Mouse (Mus musculus) hindbrain, postnatal 0 days (tissue): ENCODE data around the gene Kcnh5. TPM values are rescaled to one million over a fixed set of nuclear protein-coding genes. Genes with fewer than 3 reads are reported as not detected.
A peak's percentile ranks its signal among the peaks of the same experiment; 100 is the strongest.

Source experiments
- ATAC-seq: fragments of 200-750 bp; cut with Nextera tagmentation; 2 replicates; pipeline ENCODE4 v1.8.0; 2017; ENCODE audit warnings: mild to moderate bottlenecking, moderate TSS enrichment, moderate library complexity
- DNase-seq: peaks from one replicate; pipeline ENCODE4 v3.0.0-alpha.2; 2015; ENCODE audit warnings: low spot score
- H3K27ac ChIP-seq: fragments of 300-500 bp; sonication (generic); 2 replicates; pipeline ENCODE4 v1.5.1; 2014; ENCODE audit warnings: mild to moderate bottlenecking
- H3K27me3 ChIP-seq: fragments of 300-500 bp; sonication (generic); 2 replicates; pipeline ENCODE4 v1.6.1; 2014; ENCODE audit warnings: low read length, mixed read lengths; ENCODE audit not compliant: insufficient read depth
- H3K36me3 ChIP-seq: fragments of 300-500 bp; sonication (generic); 2 replicates; pipeline ENCODE4 v1.6.1; 2014; ENCODE audit warnings: low read length, mixed read lengths; ENCODE audit not compliant: insufficient read depth
- H3K4me1 ChIP-seq: fragments of 300-500 bp; sonication (generic); 2 replicates; pipeline ENCODE4 v1.6.1; 2014; ENCODE audit warnings: antibody characterized with exemption, low read length, mixed read lengths; ENCODE audit not compliant: insufficient read depth
- H3K4me2 ChIP-seq: fragments of 300-500 bp; sonication (generic); 2 replicates; pipeline ENCODE4 v1.6.1; 2014; ENCODE audit warnings: low read depth, mild to moderate bottlenecking, low read length, moderate library complexity, mixed read lengths
- H3K4me3 ChIP-seq: fragments of 300-500 bp; sonication (generic); 2 replicates; pipeline ENCODE4 v1.5.1; 2014; ENCODE audit warnings: low read length
- H3K9ac ChIP-seq: fragments of 300-500 bp; sonication (generic); replicated peaks from 2 replicates; pipeline ENCODE4 v1.6.1; 2014; ENCODE audit warnings: mild to moderate bottlenecking, low read length, moderate library complexity, mixed read lengths
- H3K9me3 ChIP-seq: fragments of 300-500 bp; sonication (generic); 2 replicates; pipeline ENCODE4 v1.6.1; 2016; ENCODE audit warnings: low read length, mixed read lengths
- CTCF ChIP-seq: IDR thresholded peaks from 2 replicates; pipeline ENCODE4 v1.5.1; 2016; ENCODE audit warnings: antibody characterized with exemption, control low read depth, low read depth
- WGBS: fragments of 180-500 bp; shearing (Covaris S2); extraction: QIAGEN DNeasy Blood & Tissue Kit; methylation state at CpG from one replicate; pipeline ENCODE4 v1.1.7; 2014; 5-methylcytosine and 5-hydroxymethylcytosine counted together
- polyA plus RNA-seq: library from polyadenylated mRNA; unstranded; fragments of >200 nt; fragmentation: Nextera tagmentation; extraction: Ambion mirVana; gene quantifications from 2 replicates; pipeline ENCODE4 v1.2.1, GENCODE M21; 2015
- total RNA-seq: library from RNA; depleted of rRNA; stranded (reverse); fragments of >200 nt; gene quantifications from 2 replicates; pipeline ENCODE4 v1.2.3, GENCODE M21; 2014

Gene Kcnh5
- total and polyA plus RNA-seq, 2 experiments from 2014 or later = 3.1 to 7.4 TPM

GRCm38 (mm10) chr12:74898211-74898610 lies 278.9 kb downstream of the Kcnh5 start:
- ATAC-seq = no peak
- Histone ChIP-seq H3K4me1 (no peaks in the 10 kb centered on the region), H3K9ac (no peak overlapping the region), H3K36me3 (no peaks in the 10 kb centered on the region), H3K4me3 (no peak overlapping the region), H3K27me3 (no peaks in the 10 kb centered on the region), H3K27ac (no peak overlapping the region), H3K9me3 (no peaks in the 10 kb centered on the region), H3K4me2 (no peak overlapping the region)
- no peak for DNase-seq
- no peak for TF ChIP-seq CTCF
- 92% methylated on average over 9 of the region's 9 CpGs for WGBS

DNA sequence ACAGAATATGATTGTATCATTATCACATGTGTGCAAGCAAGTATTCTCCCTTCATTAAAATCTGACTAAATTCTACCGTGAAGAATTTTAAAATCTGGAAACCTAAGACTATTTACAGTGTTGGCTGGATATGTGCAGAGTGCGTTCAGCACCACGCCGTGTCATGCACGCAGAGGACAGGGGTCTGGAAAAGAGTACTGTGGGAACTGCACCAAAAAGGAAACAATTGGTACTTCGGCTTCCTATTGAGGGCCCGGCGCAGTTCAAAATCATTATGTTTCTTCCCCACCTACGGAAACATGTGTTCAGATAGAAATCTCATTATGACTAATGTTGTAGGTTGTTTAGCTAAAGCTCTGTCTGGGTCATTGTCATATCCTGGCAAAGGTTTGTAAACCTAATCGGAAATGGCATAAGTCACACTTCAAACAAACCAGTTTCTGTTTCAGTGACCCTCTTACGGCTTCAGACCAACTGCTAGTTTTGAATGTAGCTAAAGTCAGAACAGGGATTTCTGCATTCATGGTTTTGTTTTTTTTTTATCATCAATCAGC lies 282.2 kb downstream of the Kcnh5 start:
- no peak overlapping the region for H3K4me2 ChIP-seq
- no peaks in the 10 kb centered on the region for H3K27me3 ChIP-seq
- ATAC-seq (no peak), DNase-seq (no peak)
- H3K9me3 ChIP-seq = no peaks in the 10 kb centered on the region
- WGBS = 87% methylated on average over 11 of the region's 11 CpGs
- H3K27ac ChIP-seq = no peak overlapping the region
- no peaks in the 10 kb centered on the region for H3K36me3 ChIP-seq
- no peak overlapping the region for H3K4me3 ChIP-seq
- TF ChIP-seq CTCF = no peak
- H3K9ac ChIP-seq = no peak overlapping the region
- no peaks in the 10 kb centered on the region for H3K4me1 ChIP-seq

- DNase-seq = no peak
- no peaks in the 10 kb centered on the region for H3K27me3 ChIP-seq
- no peaks in the 10 kb centered on the region for H3K36me3 ChIP-seq
- H3K4me2 ChIP-seq = no peak overlapping the region
- 53% methylated on average over 3 of the region's 3 CpGs for WGBS
- ATAC-seq = no peak
- H3K4me1 ChIP-seq = no peaks in the 10 kb centered on the region
- no peak overlapping the region for H3K4me3 ChIP-seq
- TF ChIP-seq CTCF = no peak
- H3K9ac ChIP-seq = no peak overlapping the region
- no peaks in the 10 kb centered on the region for H3K9me3 ChIP-seq
- H3K27ac ChIP-seq = no peak overlapping the region
These were observed 287.7 kb downstream of the Kcnh5 start for GRCm38 (mm10) chr12:74889419-74889818.

DNA sequence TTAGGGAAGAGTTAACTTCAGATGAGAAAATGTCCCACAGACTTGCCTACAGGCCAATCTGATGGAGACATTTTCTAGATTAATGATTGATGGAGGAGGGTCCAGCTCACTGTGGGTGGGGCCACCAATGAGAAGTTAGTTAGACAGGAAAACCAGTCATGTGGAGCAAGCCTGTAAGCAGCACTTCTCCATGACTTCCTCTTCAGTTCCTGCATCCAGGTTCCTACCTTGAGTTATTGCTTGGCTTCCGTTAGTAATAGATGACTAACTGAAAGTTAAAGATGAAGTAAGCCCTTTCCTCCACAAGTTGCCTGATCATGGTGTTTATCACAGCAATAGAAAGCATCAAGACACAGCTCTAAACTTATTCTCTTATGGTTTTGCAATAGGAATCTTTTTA lies 290.1 kb downstream of the Kcnh5 start:
- no peak for TF ChIP-seq CTCF
- H3K27me3 ChIP-seq = no peaks in the 10 kb centered on the region
- no peak overlapping the region for H3K27ac ChIP-seq
- DNase-seq (no peak), ATAC-seq (no peak)
- H3K4me3 ChIP-seq = no peak overlapping the region
- H3K9ac ChIP-seq = no peak overlapping the region
- WGBS = 84% methylated on average over 1 of the region's 1 CpGs
- no peaks in the 10 kb centered on the region for H3K9me3 ChIP-seq
- H3K4me1 ChIP-seq = no peaks in the 10 kb centered on the region
- H3K4me2 ChIP-seq = no peak overlapping the region
- H3K36me3 ChIP-seq = no peaks in the 10 kb centered on the region

- H3K36me3 ChIP-seq = no peaks in the 10 kb centered on the region
- ATAC-seq = no peak
- no peaks in the 10 kb centered on the region for H3K4me1 ChIP-seq
- H3K27ac ChIP-seq = no peak overlapping the region
- H3K9ac ChIP-seq = no peak overlapping the region
- no peak overlapping the region for H3K4me2 ChIP-seq
- no peak overlapping the region for H3K4me3 ChIP-seq
- H3K9me3 ChIP-seq = no peaks in the 10 kb centered on the region
- no peak for TF ChIP-seq CTCF
- no peak for DNase-seq
- no peaks in the 10 kb centered on the region for H3K27me3 ChIP-seq
- 81% methylated on average over 6 of the region's 6 CpGs for WGBS
These were observed 295.8 kb downstream of the Kcnh5 start for GRCm38 (mm10) chr12:74881344-74881743.

DNA sequence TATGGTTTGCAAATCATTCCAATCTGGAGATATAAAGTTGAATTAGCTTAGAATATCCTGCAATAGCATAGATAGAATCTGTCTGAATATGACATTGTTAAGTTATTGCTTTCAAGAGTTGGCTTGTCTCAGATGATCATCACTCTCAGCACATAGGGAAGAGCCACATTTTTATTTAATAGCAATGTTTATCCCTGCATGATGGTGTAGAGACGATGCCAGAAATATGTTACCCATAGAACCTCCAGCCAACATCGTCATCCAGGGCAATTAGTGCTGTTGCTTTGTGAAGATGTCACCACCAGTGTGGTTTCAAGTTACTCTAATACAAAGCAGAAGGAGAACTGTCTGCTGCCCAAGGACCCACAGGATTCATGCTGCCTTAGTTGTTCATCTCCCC lies 321.5 kb downstream of the Kcnh5 start:
- DNase-seq (peak; percentile 29), ATAC-seq (no peak)
- Histone ChIP-seq H3K9ac (no peak overlapping the region), H3K4me3 (no peak overlapping the region), H3K9me3 (no peaks in the 10 kb centered on the region), H3K36me3 (no peaks in the 10 kb centered on the region), H3K4me1 (no peaks in the 10 kb centered on the region), H3K27me3 (no peaks in the 10 kb centered on the region), H3K27ac (no peak overlapping the region), H3K4me2 (no peak overlapping the region)
- WGBS = 41% methylated on average over 2 of the region's 2 CpGs
- no peak for TF ChIP-seq CTCF

- Histone ChIP-seq H3K4me1 (no peaks in the 10 kb centered on the region), H3K9ac (no peak overlapping the region), H3K9me3 (no peaks in the 10 kb centered on the region), H3K27me3 (no peaks in the 10 kb centered on the region), H3K27ac (no peak overlapping the region), H3K36me3 (no peaks in the 10 kb centered on the region), H3K4me2 (no peak overlapping the region), H3K4me3 (no peak overlapping the region)
- DNase-seq = no peak
- ATAC-seq = no peak
- 68% methylated on average over 1 of the region's 1 CpGs for WGBS
- TF ChIP-seq CTCF = no peak
These were observed 322.9 kb downstream of the Kcnh5 start for GRCm38 (mm10) chr12:74854263-74854662.
